Mouse (Mus musculus): ENCODE measurements around the gene Uqcrc1.

- TF ChIP-seq POLR2A (IDR thresholded peaks at IDR 0.05; ENCODE audit: borderline replicate concordance, control insufficient read depth, low read depth, low read length) = no peak
- TF ChIP-seq CTCF (IDR thresholded peaks at IDR 0.05; ENCODE audit: control insufficient read depth, insufficient read depth, low read length) = no peak
Observed at GRCm38 (mm10) chr9:108953081-108953636, 16.7 kb downstream of the Uqcrc1 start, which contains the start of gene Col7a1.
